Mouse (Mus musculus) heart, embryonic 14.5 days (tissue): ENCODE results near the gene Ryr3. TPM values are rescaled to one million over a fixed set of nuclear protein-coding genes. Genes with fewer than 3 reads are reported as not detected.

ENCODE experiments used
- ATAC-seq: fragments of 200-750 bp; cut with Nextera tagmentation; 2 replicates; pipeline ENCODE4 v1.8.0; 2017; ENCODE audit warnings: low read depth, moderate TSS enrichment; ENCODE audit not compliant: insufficient number of reproducible peaks, insufficient read depth, low FRiP score
- H3K27ac ChIP-seq, 2 experiments: fragments of 200-500 bp in 1 of 2; fragments of 300-500 bp in 1 of 2; sonication (generic) in 1 of 2; replicated peaks in 1 of 2; 2 replicates each; pipeline ENCODE4 v1.5.1; 2012 to 2014; ENCODE audit warnings: low read depth in 2 of 2, low read length in 2 of 2, control low read depth in 1 of 2, mild to moderate bottlenecking in 1 of 2, mixed read lengths in 1 of 2; ENCODE audit not compliant: control insufficient read depth in 1 of 2, insufficient read depth in 1 of 2
- H3K27me3 ChIP-seq: fragments of 300-500 bp; sonication (generic); 2 replicates; pipeline ENCODE4 v1.6.1; 2014; ENCODE audit warnings: mild to moderate bottlenecking, low read length, control low read depth; ENCODE audit not compliant: control insufficient read depth, insufficient read depth
- H3K36me3 ChIP-seq: fragments of 300-500 bp; sonication (generic); 2 replicates; pipeline ENCODE4 v1.6.1; 2014; ENCODE audit warnings: mild to moderate bottlenecking, control low read depth, low read length, mixed read lengths; ENCODE audit not compliant: control insufficient read depth, insufficient read depth
- H3K4me1 ChIP-seq, 2 experiments: fragments of 200-500 bp in 1 of 2; fragments of 300-500 bp in 1 of 2; sonication (generic) in 1 of 2; 2 replicates each; pipeline ENCODE4 v1.6.1; 2012 to 2014; ENCODE audit warnings: low read length in 2 of 2, control low read depth in 1 of 2, mixed read lengths in 1 of 2; ENCODE audit not compliant: control insufficient read depth in 2 of 2, insufficient read depth in 2 of 2
- H3K4me2 ChIP-seq: fragments of 300-500 bp; sonication (generic); 2 replicates; pipeline ENCODE4 v1.6.1; 2014; ENCODE audit warnings: mild to moderate bottlenecking, low read length
- H3K4me3 ChIP-seq, 2 experiments: fragments of 200-500 bp in 1 of 2; fragments of 300-500 bp in 1 of 2; sonication (generic) in 1 of 2; 2 replicates each; pipeline ENCODE4 v1.5.1; 2012 to 2014; ENCODE audit warnings: low read length in 2 of 2, mild to moderate bottlenecking in 2 of 2, control low read depth in 1 of 2, low read depth in 1 of 2, moderate library complexity in 1 of 2; ENCODE audit not compliant: control insufficient read depth in 1 of 2, insufficient read depth in 1 of 2
- H3K9ac ChIP-seq: fragments of 300-500 bp; sonication (generic); 2 replicates; pipeline ENCODE4 v1.6.1; 2014; ENCODE audit warnings: mild to moderate bottlenecking, low read length
- H3K9me3 ChIP-seq: fragments of 300-500 bp; sonication (generic); 2 replicates; pipeline ENCODE4 v1.6.1; 2016; ENCODE audit warnings: low read length, control low read depth; ENCODE audit not compliant: control insufficient read depth
- WGBS: fragments of 180-500 bp; shearing (Covaris S2); extraction: QIAGEN DNeasy Blood & Tissue Kit; methylation state at CpG from one replicate; pipeline ENCODE4 v1.1.7; 2014; 5-methylcytosine and 5-hydroxymethylcytosine counted together
- polyA plus RNA-seq: library from polyadenylated mRNA; unstranded; fragments of >200 nt; fragmentation: Nextera tagmentation; extraction: Ambion mirVana; gene quantifications from 2 replicates; pipeline ENCODE4 v1.2.1, GENCODE M21; 2014

The Ryr3 gene
- polyA plus RNA-seq, 1 experiment from 2014 or later, result 6.6 TPM

- ATAC-seq, result no peak
- H3K27ac ChIP-seq, result no peak overlapping the region
- H3K9me3 ChIP-seq, result no peaks in the 10 kb centered on the region
- no peak overlapping the region for H3K4me2 ChIP-seq
- no peak overlapping the region for H3K9ac ChIP-seq
- no peaks in the 10 kb centered on the region for H3K4me1 ChIP-seq
- WGBS, result 75% methylated on average over 4 of the region's 4 CpGs
- no peaks in the 10 kb centered on the region for H3K27me3 ChIP-seq
- no peaks in the 10 kb centered on the region for H3K36me3 ChIP-seq
- H3K4me3 ChIP-seq, result no peak overlapping the region
These were observed 306.3 kb downstream of the Ryr3 start for GRCm38 (mm10) chr2:112910579-112910978.

GRCm38 (mm10) chr2:112909142-112909541 is 307.8 kb downstream of the Ryr3 start:
- no peak for ATAC-seq
- Histone ChIP-seq H3K4me1 (no peaks in the 10 kb centered on the region), H3K36me3 (no peaks in the 10 kb centered on the region), H3K27ac (no peak overlapping the region), H3K4me2 (no peak overlapping the region), H3K9me3 (no peaks in the 10 kb centered on the region), H3K9ac (no peak overlapping the region), H3K27me3 (no peaks in the 10 kb centered on the region), H3K4me3 (no peak overlapping the region)
- whole genome bisulfite sequencing, result 80% methylated on average over 4 of the region's 4 CpGs

- Histone ChIP-seq H3K36me3 (no peaks in the 10 kb centered on the region), H3K4me2 (no peak overlapping the region), H3K27ac (no peak overlapping the region), H3K9me3 (no peaks in the 10 kb centered on the region), H3K4me3 (no peak overlapping the region), H3K27me3 (no peaks in the 10 kb centered on the region), H3K4me1 (0 out of 4 replicates have a peak, but pooled peaks cover 0 to 3% of the 10 kb centered on the region in 2 experiments), H3K9ac (no peak overlapping the region)
- ATAC-seq, result no peak
- 75% methylated on average over 5 of the region's 5 CpGs for WGBS
These were observed 316.1 kb downstream of the Ryr3 start for GRCm38 (mm10) chr2:112900747-112901146.

GRCm38 (mm10) chr2:112884456-112885114 is 332.3 kb downstream of the Ryr3 start:
- no peak for ATAC-seq
- Histone ChIP-seq H3K4me3 (no peak overlapping the region), H3K36me3 (no peaks in the 10 kb centered on the region), H3K9me3 (no peaks in the 10 kb centered on the region), H3K27me3 (no peaks in the 10 kb centered on the region), H3K4me1 (no peaks in the 10 kb centered on the region), H3K9ac (no peak overlapping the region), H3K4me2 (no peak overlapping the region), H3K27ac (no peak overlapping the region)
- 78% methylated on average over 4 of the region's 4 CpGs for WGBS

- H3K27ac ChIP-seq, result no peak overlapping the region
- no peak overlapping the region for H3K4me2 ChIP-seq
- ATAC-seq, result no peak
- H3K4me3 ChIP-seq, result no peak overlapping the region
- no peaks in the 10 kb centered on the region for H3K4me1 ChIP-seq
- H3K36me3 ChIP-seq, result no peaks in the 10 kb centered on the region
- no peaks in the 10 kb centered on the region for H3K9me3 ChIP-seq
- H3K27me3 ChIP-seq, result no peaks in the 10 kb centered on the region
- WGBS, result 88% methylated on average over 2 of the region's 2 CpGs
- H3K9ac ChIP-seq, result no peak overlapping the region
These were observed 335.1 kb downstream of the Ryr3 start for GRCm38 (mm10) chr2:112881805-112882204.

GRCm38 (mm10) chr2:112881376-112881775 is 335.5 kb downstream of the Ryr3 start:
- Histone ChIP-seq H3K9me3 (no peaks in the 10 kb centered on the region), H3K9ac (no peak overlapping the region), H3K36me3 (no peaks in the 10 kb centered on the region), H3K4me3 (no peak overlapping the region), H3K27me3 (no peaks in the 10 kb centered on the region), H3K4me1 (no peaks in the 10 kb centered on the region), H3K27ac (no peak overlapping the region), H3K4me2 (no peak overlapping the region)
- 34% methylated on average over 1 of the region's 1 CpGs for WGBS
- ATAC-seq, result no peak

GRCm38 (mm10) chr2:112877404-112877803 is 339.5 kb downstream of the Ryr3 start:
- ATAC-seq, result no peak
- H3K36me3 ChIP-seq, result no peaks in the 10 kb centered on the region
- H3K4me3 ChIP-seq, result no peak overlapping the region
- H3K27me3 ChIP-seq, result no peaks in the 10 kb centered on the region
- no peaks in the 10 kb centered on the region for H3K9me3 ChIP-seq
- H3K4me1 ChIP-seq, result no peaks in the 10 kb centered on the region
- no peak overlapping the region for H3K27ac ChIP-seq
- WGBS, result 78% methylated on average over 3 of the region's 3 CpGs
- no peak overlapping the region for H3K9ac ChIP-seq
- no peak overlapping the region for H3K4me2 ChIP-seq

GRCm38 (mm10) chr2:112866043-112866551 is 350.8 kb downstream of the Ryr3 start:
- Histone ChIP-seq H3K27ac (no peak overlapping the region), H3K36me3 (no peaks in the 10 kb centered on the region), H3K4me3 (no peak overlapping the region), H3K9ac (no peak overlapping the region), H3K4me1 (no peaks in the 10 kb centered on the region), H3K4me2 (no peak overlapping the region), H3K27me3 (no peaks in the 10 kb centered on the region), H3K9me3 (no peaks in the 10 kb centered on the region)
- 78% methylated on average over 2 of the region's 2 CpGs for WGBS
- no peak for ATAC-seq
